Mouse (Mus musculus) cerebellum, adult 18-20 months (tissue): Measurements from ENCODE around the gene S100a14.

ENCODE experiments used
- DNase-seq, 2 experiments: peaks; one replicate each; pipeline ENCODE4 v3.0.0; 2021

S100a14 gene

DNA sequence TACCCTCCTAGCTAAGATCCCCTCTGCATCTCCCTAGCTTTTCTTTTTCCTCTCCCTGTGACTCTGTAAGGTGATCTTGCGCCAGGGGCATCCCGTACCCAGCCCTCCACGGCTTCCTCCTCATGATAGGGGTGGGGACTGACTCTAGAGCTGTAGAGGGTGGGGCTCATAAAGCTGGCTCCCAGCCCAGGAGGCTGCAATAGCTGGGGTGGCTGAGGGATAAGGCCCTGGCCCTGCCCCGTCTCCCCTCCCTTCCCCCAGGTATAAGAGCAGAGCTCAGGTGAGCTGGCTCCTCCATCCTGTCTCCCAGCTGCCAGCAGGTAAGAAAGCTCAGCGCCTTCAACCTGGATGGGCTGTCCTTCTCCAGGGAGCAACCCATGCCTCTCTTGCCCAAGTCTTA is at the start of gene S100a14:
S100a14 (plus strand) TSS at position 277 of the 400 bp plus-strand sequence.
- no peak for DNase-seq

DNA sequence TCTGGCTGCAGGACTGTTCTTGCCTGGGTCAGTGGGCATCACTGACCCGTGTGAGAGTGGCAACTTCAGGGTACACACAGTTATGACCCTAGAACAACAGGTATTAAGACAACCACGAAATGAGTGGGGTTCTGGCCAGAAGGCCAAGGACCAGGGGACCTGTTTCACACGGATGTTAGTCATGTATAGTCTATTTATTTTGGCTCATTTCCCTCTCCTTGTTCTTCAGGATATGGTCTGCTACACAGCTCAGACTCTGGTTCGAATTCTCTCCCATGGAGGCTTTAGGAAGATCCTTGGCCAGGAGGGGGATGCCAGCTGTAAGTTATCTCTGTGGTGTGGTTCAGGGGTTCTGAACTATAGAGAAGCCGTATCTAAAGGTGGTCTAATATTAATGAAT is 39.7 kb upstream of the S100a14 start:
- DNase-seq: no peak

DNA sequence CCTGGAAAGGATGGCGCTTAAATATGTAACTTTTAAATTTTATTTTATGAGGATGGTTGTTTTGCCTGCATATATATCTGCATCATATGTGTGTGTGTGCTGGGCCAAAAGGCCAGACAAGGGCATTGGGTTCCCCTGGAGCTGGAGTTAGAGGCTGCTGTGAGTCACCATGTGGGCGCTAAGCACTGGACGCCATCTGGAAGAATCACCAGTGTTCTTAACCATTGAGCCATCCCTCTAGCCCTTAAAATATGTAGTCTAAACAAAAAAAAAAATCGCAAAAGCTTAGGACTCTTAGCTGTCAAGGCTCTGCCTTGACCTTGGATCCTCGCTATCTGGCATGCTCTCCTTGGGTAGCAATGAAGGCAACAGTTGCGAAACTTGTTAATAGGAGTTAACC is 38.1 kb upstream of the S100a14 start:
- no peak for DNase-seq

DNA sequence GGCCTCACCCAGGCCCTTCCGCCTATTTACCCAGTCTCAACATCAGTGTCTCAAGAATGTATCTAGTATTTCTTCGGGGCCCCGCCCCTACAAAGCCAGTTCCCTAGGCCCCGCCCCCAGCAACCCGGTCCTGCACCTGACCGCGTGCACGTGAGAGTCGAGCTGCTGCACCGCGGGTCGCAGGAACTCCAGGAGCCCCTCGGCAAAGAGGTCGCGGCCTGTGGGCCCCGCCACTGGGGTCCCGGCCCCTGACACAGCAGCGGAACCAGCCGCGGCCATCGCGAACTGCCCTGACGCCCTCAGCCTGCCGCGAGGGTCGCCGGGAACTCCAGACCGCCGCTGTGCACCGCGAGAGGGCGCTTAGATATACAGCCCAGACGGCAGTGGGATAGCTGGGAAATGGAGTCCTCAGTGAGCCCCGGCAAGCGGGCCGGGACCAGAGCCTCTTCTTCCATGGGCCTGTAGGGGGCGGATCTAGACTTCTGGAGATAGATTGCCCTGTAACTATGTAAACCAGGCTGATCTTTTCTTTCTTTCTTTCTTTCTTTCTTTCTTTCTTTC is 35.9 kb upstream of the S100a14 start, which contains the start of gene Snapin:
Snapin (minus strand) TSS at position 338 of the 561 bp plus-strand sequence.
- peak; percentile 95 to 96 for DNase-seq

DNA sequence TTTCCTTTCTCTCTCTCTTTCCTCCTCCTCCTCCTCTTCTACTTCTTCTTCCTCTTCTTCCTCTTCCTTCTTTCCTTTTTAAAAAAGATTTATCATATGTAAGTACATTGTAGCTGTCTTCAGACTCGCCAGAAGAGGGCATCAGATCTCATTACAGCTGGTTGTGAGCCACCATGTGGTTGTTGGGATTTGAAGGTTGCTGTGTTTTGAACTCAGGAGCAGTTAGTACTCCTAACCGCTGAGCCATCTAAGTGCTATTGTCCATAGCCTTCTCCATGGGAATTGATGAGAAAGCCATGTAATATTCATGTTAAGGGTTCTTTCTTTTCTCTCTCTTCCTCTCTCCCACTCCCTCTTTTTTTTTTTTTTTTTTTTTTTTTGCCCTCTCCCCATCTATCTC is 35.3 kb upstream of the S100a14 start:
- peak in 1 of 2 experiments; percentile 49 for DNase-seq

DNA sequence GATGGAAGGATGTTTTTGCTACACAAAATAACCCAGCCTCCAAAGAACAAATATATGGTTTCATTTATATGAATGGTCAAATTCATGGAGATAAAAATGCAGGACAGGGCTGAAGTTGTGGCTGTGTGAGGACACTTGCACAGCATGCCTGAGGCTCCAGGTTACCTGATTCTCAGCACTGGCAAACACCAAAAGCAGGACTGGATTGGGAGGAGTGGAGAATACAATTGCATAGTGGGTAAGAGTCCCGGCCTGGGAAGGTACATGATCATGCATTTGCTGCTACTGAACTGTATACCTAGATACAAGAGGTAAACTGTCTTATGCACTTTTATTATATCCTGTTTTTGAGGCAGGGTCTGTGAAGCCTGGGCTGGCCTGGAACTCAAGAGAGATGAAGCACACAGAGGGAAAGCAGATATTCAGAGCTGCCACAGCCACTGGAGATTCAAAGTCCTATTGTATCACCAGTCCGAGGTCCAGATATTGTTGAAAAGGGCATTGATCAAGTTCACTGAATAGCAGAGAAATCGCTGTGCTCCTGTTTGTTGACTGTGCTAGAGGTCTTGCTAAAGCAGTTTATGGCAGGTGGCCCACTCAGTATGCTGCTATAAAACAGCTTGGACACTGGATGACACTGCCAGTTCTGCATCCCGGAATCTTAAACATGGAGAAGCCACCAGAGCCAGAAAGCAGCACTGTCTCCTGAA is 32.7 kb upstream of the S100a14 start:
- DNase-seq: peak; percentile 33 to 39

DNA sequence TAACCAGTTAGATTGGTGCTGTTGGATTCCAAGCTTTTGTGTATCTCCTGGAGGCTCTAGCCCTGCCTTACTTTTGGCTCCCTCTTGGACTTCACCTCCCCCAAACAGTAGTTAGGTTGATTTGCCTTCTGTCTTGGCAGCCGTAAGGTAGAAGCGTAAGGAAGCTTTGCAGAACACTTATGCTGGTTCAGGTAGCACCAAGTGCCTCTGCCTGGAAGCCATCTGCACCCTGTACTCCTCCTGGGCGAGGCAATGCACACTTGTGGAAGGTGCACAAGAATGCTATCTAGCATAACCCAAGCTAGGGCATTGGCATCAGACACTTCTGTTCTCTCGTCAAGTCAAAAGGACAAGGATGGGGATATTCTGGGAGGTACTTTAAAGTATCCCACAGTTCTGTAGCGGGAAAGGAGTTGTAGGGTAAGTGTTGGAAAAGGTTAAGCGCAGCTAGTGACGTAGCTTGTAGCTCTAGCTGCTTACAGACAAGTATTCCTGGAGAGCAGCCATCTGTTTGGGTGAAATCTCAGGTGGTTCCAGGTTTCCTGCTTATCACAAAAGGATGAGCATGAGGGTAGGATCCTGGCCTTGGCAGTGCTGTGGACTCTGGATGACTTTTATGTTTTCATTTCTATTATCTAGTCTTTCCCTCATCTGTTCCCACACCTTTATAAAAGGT is 30.7 kb upstream of the S100a14 start:
- DNase-seq: no peak

DNA sequence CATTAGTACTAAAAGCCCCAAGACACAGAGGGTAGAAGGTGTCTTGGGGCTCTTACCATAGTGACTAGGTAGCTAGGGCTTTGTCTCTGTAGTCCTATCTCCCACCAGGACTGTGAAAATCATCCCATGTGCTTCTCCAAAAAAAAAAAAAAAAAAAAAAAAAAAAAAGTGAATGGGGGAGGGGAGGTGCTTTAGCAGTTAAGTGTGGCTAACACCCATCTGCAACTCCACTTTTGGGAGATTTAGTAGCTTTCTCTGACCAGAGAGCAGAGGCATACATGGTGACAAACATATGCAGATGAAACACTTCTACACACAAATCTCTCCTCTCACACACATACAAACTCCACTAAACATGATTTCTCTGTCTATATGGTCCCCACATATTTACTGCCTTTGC is 29.1 kb upstream of the S100a14 start:
- no peak for DNase-seq

DNA sequence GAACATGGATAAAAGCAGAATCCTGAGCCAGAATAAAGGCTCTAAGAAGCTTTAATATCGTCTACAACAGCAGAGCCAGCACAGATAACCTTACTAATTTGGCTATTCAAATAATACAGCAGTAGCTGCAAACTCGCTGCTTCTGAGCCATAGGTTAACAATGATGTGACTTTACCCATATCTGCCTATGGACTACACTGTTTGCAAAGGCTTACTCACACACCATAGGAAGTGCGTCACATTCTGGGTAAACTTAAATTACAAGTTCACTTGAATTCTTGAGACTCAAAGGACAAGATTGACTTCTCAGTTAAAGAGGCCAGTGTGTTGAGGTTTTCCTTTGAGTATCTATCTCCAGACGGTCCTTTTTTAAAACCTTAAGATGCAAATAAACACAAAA is 23.2 kb upstream of the S100a14 start:
- no peak for DNase-seq

DNA sequence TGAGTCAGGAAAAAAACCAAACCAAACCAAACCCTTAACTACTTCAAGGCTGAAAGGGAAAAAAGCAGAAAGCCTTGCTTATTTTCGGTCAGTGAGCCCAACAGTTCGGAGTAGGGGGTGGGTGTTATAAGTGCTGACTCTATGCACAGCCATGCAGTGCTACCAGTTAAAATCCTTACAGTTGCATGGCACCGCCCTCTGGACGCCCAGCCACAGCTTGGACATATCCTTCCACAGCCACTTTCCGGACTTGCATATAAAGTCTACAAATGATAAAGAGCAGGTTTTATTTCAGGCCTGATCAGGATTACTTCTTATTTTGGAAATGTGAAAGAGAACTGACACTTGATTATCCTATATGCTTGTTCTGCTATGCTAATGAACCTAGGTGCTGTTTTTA is 21.4 kb upstream of the S100a14 start:
- no peak for DNase-seq

DNA sequence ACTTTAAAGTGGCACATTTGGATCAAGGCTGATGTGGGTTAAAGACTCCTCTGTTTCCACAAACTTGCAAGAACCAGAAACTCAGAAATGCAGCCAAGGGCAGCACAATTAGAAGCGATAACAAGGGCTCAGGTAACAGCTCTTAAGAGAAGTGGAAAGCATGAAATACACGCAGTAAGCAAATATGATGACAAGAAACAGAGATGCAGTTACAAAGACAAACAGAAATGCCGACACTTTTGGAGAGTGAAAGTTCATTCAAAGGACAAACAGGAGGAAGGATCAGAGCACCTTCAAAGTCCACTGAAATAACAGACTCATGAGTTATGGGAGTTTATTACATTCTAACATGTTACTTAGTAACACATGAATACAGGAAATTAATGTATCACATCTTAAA is 20.3 kb upstream of the S100a14 start:
- no peak for DNase-seq

DNA sequence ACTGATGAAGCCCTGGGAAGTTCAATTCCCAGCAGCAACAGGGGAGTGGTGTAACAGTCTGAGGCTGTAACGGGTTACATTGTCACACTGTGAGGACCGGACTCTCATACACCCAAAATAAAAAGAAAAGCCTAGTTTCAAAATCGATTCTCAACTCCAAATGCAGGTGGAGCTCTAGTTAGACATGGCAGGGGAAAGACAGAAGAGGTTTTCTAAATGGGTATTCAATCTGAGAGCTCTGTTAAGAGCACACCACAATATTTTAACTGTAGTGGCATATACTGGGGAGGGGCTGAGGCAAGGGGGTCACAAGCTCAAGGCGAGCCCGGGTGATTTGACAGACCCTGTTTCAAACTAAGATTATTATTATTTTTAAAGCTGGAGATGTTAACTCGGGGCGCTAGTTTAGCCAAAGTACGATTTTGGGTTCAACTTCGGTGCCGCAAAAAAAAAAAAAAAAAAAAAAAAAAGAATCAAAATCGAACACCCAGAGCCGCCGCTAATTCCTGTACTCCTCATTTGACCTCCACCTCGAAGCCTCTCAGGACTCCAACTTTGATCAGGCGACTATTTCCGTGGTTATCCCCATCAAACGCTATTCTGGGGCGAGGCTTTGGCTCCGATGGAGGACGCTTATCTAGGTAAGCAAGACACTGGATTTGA is 18.2 kb upstream of the S100a14 start:
- no peak for DNase-seq

DNA sequence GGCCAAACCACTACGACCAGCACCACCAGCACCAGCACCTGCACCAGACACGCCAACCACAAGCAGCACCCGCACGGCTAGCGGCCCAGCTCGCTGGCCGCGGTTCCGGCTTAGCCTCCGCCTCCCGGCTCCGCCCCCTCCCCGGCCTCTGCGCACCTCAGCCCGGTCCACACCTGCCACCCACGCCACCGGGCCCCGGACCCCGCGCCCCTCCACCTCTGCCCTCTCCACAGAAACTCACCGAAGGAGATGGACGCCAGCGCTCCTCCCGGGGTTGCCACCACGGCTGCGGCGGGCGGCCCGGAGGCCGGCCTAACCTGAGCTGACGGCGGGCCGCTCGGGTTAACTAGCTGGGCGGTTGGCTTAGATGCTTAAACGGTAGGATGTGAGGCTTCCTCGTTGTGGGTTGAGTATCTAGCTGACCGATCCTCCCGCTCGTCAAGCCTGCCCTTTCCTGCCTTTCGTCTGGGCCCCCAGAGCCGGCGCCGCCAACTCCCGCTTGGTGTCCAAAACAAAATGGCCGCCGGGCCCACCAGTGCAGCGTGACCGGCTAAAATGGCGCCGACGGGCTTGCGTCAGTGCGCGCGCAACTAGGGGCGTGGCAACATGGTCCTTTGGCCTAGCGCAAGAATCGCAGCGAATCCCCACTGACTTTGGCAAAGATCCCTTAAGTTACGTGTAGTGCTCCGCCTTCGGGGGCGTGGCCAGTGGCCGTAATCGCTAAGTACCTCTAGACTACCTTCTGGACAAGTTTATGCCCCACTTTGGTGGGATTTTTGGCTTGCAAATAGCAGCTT is 17.5 kb upstream of the S100a14 start, which contains the start of gene Chtop:
Chtop (minus strand) TSS at position 549 of the 797 bp plus-strand sequence.
- peak; percentile 98 to 99 for DNase-seq

DNA sequence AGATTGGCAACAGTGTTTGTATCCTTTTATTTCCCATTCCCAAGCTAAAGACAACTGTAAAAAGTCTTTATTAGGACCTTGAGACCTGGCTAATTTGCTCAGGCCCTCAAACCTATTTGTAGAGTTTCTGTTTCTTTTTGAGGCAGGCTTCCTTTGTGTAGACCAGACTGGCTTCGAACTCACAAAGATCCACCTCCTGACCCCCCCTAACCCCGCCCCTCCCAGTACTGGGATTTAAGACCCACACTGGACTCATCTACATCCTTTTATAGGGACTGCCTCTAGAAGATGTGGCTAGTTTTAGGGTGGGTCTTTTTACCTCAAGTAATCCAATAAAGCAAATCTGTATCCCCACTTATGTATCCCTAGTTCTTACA is 16.9 kb upstream of the S100a14 start:
- no peak for DNase-seq

DNA sequence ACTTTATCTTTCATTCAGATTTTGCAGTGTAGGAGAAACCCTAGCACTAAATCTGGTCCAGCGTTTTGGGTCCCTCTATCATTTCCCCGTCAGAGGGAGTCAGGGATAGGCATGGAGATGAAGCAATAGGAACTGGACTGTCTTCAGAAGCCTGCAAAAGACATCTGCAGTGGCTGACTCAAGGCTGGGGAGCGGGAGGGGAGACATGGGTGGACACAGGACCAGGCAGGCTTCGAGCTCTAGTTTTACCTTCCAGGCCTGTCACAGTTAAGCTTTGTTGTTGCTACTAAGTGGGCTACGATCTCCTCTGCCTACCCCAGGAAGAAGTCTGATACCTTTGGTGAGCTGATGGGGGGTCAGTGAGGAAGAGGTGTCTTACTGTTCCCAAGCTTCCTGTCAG is 14.4 kb upstream of the S100a14 start:
- DNase-seq: no peak

DNA sequence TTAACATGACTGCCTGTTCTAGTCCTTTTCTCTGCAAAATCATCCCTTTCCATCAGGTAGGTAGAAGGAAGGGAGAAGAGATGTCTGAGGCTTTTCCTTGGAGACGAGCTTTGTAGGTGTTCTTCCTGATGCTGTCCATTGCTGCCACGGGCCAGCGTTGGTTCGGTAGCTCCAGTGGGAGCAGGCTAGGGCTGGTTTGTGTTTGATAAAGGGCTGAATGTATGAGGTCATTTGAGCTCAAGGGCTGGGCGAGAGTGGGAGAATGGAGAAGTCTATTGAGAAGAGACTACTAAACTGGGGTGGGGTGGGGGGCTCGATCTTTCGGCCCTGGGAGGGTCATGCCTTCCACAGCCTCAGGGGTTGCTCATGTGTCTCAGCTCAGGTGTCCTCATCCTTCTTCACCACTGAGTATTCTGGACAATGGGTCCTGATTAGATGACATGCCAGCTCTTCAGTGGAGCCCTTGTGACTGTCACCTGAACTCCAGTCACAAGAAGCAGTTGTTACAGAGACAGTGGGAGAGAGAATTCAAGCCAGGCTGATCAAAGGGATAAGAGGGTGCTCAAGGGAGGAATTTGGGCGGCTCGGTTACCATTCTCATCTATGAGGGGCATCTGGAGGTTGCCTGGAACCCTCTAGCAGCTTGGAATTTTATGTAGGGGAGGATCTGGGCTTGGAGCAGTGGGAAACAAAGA is 13.6 kb upstream of the S100a14 start:
- DNase-seq: no peak

DNA sequence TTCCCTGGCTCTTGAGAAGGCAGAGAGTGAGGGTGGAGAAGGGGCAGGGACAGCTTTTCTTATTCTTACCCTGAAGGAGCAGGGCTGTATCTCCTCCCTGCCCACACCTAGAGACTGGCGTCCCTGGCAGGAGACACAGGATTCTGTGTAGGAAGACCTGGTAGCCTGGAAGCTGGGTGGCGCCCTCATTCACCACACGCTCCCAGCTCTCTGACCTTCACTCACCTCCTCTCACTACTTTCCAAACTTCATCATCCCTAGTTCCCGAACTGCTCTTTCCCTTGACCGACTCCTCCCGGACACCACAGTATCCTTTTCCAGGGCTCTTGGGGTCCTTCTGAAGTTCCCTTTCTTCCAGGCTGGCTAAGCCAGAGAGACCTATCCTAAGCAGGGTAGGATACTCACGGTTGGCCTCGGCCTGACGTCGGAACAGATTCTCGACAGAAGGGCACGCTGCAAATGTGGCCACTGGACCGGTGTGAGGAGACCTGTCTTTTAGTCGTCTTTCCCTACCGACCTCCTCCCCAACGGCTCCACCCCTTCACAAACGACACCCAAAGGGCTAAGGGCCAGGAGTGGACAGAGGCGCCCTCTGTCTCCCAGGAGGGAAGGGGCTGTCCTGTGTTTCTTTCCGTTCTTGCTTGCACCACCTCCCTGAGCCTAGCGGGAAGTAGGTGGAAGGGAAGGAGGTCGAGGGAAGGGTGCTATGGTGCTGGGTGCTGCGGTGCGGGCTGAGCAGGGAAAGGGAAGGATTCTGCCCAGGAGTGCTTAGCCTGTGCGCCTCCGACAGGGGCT is 12.7 kb upstream of the S100a14 start, which contains the start of the genes S100a1 and S100a13:
S100a1 (minus strand) TSS at position 597 of the 795 bp plus-strand sequence.
S100a13 (plus strand) TSS at position 640 of the 795 bp plus-strand sequence.
- peak; percentile 53 to 63 for DNase-seq

DNA sequence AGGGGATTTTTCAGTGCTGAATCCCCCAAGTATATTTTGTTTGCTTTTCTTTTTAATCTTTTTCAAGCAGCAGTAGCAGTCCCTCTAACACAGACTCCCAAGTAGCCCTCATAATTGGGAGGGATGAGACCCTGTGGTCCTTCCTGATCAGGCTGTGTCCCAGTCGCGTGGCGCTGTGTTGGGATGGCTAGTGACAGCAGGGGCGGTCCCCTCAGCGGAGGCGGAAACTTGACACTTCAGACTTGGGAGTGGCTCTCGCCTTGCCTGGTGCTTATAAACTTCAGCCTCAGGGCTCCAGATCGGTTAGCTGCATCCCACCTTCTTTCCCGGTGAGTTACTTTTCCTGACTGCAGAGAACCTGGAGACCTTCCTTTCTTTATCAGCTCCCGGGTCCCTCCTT is 12.0 kb upstream of the S100a14 start:
- peak in 1 of 2 experiments; percentile 41 for DNase-seq

DNA sequence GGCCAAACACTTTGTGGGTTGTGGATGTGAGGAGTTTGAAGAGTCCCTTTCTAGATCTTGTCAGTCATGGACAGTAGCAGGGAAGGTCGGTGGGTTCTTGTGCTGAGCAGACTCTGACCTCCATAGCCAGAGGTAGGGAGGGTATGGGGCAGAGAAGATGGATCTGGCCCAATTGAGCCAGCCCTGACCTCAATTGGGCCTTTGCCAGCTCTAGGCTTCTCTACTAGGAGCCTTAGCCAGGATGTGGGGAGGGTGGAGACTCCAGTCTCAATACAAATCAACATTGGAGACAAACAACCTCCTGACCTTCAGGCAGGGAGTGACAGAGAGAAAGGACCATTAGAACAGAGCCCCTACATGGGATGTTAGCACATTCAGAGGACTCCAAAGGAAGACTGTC is 11.4 kb upstream of the S100a14 start:
- no peak for DNase-seq

DNA sequence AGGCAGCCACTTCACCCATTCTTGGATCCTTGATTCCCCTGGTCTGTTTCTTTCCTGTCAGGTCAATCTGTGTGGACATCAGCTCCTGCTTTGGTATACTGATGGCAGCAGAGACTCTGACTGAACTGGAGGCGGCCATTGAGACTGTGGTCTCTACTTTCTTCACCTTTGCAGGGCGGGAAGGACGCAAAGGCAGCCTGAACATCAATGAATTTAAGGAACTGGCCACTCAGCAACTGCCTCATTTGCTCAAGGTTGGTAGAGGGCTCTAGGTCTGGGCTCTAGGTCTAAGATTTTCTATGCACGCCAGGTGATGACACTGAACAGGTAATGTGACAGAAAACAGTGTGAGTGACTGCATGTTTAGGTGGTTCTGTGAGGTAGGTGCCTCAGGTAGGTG is 10.9 kb upstream of the S100a14 start:
- DNase-seq: no peak

DNA sequence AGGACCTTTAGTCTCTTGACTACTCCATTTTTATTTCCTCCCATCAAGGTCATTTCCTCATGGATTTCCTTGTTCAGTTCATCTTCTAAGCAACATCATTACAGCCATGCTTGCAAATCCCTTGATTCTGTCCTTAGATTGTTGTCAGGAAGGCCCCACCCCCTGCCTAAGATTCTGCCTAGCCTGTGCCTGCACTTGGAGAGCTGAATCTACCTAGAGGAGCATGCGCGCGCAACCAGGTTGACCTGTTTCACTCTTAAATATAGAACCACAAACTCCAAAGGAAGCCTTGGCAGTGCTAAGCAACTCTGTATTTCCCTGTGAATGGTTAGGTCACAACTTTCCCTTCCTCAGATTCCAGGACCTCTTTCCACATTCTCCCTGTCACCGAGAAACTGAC is 8.9 kb upstream of the S100a14 start:
- no peak for DNase-seq
